Mouse (Mus musculus) intestine, embryonic 14.5 days (tissue): ENCODE data around the gene Rai14. TPM values are rescaled to one million over a fixed set of nuclear protein-coding genes. Genes with fewer than 3 reads are reported as not detected.

ENCODE experiments used
- ATAC-seq: fragments of 200-750 bp; cut with Nextera tagmentation; replicated peaks from 2 replicates; pipeline ENCODE4 v1.8.0; 2017; ENCODE audit warnings: low read depth, moderate number of reproducible peaks, moderate TSS enrichment, moderate library complexity; ENCODE audit not compliant: low FRiP score, low TSS enrichment
- DNase-seq: peaks from one replicate; pipeline ENCODE4 v3.0.0-alpha.2; 2018; ENCODE audit warnings: low spot score
- H3K27ac ChIP-seq: fragments of 300-500 bp; sonication (generic); 2 replicates; pipeline ENCODE4 v1.5.1; 2014; ENCODE audit warnings: low read depth, mild to moderate bottlenecking, control low read depth
- H3K27me3 ChIP-seq: fragments of 300-500 bp; sonication (generic); replicated peaks from 2 replicates; pipeline ENCODE4 v1.6.1; 2014; ENCODE audit warnings: low read length, control low read depth; ENCODE audit not compliant: control insufficient read depth, insufficient read depth
- H3K36me3 ChIP-seq: fragments of 300-500 bp; sonication (generic); 2 replicates; pipeline ENCODE4 v1.6.1; 2014; ENCODE audit warnings: low read length, control low read depth; ENCODE audit not compliant: control insufficient read depth, insufficient read depth
- H3K4me1 ChIP-seq: fragments of 300-500 bp; sonication (generic); replicated peaks from 2 replicates; pipeline ENCODE4 v1.6.1; 2014; ENCODE audit warnings: low read length, control low read depth, mixed read lengths; ENCODE audit not compliant: control insufficient read depth, insufficient read depth
- H3K4me2 ChIP-seq: fragments of 300-500 bp; sonication (generic); 2 replicates; pipeline ENCODE4 v1.6.1; 2014; ENCODE audit warnings: low read length
- H3K4me3 ChIP-seq: fragments of 300-500 bp; sonication (generic); 2 replicates; pipeline ENCODE4 v1.5.1; 2014; ENCODE audit warnings: low read depth, low read length, control low read depth, mixed read lengths
- H3K9ac ChIP-seq: fragments of 300-500 bp; sonication (generic); 2 replicates; pipeline ENCODE4 v1.6.1; 2014; ENCODE audit warnings: mild to moderate bottlenecking, low read length
- H3K9me3 ChIP-seq: fragments of 300-500 bp; sonication (generic); 2 replicates; pipeline ENCODE4 v1.6.1; 2016; ENCODE audit warnings: low read length, control low read depth; ENCODE audit not compliant: control insufficient read depth
- WGBS: fragments of 180-500 bp; shearing (Covaris S2); extraction: QIAGEN DNeasy Blood & Tissue Kit; methylation state at CpG from one replicate; pipeline ENCODE4 v1.1.7; 2014; 5-methylcytosine and 5-hydroxymethylcytosine counted together
- polyA plus RNA-seq: library from polyadenylated mRNA; unstranded; fragments of >200 nt; fragmentation: Nextera tagmentation; extraction: Ambion mirVana; gene quantifications from 2 replicates; pipeline ENCODE4 v1.2.1, GENCODE M21; 2014

Rai14 gene
- polyA plus RNA-seq, 1 experiment from 2014 or later, result 20.4 TPM

DNA sequence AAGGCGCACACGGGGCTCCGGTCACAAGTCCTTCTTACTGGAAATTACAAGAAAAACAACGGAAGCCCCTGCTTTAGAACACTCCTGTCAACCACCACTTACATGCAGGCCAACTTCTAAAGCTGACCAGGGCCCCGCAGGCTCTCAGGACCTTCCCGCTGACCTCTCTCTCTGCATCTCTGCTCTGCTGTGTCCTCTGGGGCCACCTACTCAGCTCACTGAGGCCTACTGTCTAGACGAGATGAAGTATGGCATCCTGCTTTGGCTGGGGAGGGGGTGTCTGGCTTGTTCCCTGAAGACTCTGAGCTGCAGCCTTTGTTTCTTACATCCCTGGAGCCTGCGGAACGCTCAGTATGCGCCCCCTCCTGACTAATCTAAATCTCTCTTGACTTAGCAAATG lies 79.3 kb downstream of the Rai14 start:
- Histone ChIP-seq H3K36me3 (no peaks in the 10 kb centered on the region), H3K9ac (no peak overlapping the region), H3K27me3 (no peaks in the 10 kb centered on the region), H3K4me2 (no peak overlapping the region), H3K27ac (peak overlapping the region; percentile 29; the same call in 1 of the 2 replicates), H3K4me1 (peaks cover 31% of the 10 kb centered on the region), H3K9me3 (no peaks in the 10 kb centered on the region), H3K4me3 (no peak overlapping the region)
- ATAC-seq (peak; percentile 51; the same call in 1 of the 2 replicates), DNase-seq (peak; percentile 64)
- 13% methylated on average over 10 of the region's 10 CpGs for WGBS

DNA sequence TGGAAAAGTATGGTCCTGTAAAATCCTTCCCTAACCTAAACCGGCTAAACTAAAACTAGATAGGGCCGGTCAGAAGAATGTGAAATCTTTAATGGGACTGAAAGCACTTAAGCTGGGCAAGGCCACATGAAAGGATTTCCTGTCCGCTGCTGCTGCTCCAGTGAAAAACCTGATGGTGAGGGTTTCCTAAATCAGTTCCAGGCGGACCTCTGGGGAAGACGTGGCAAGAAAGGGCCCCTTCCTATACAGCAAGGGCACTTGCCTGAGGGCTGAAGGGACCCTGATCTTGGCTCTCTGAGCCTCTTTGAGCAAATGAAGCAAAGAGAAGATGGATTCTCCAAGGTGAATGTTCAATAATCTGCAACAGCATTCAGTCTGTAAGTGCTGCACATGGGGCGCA lies 80.2 kb downstream of the Rai14 start:
- Histone ChIP-seq H3K4me2 (no peak overlapping the region), H3K4me1 (peaks cover 31% of the 10 kb centered on the region), H3K4me3 (no peak overlapping the region), H3K27ac (no peak overlapping the region), H3K9ac (no peak overlapping the region), H3K36me3 (no peaks in the 10 kb centered on the region), H3K27me3 (no peaks in the 10 kb centered on the region), H3K9me3 (no peaks in the 10 kb centered on the region)
- 45% methylated on average over 6 of the region's 6 CpGs for WGBS
- ATAC-seq (no peak), DNase-seq (no peak)

DNA sequence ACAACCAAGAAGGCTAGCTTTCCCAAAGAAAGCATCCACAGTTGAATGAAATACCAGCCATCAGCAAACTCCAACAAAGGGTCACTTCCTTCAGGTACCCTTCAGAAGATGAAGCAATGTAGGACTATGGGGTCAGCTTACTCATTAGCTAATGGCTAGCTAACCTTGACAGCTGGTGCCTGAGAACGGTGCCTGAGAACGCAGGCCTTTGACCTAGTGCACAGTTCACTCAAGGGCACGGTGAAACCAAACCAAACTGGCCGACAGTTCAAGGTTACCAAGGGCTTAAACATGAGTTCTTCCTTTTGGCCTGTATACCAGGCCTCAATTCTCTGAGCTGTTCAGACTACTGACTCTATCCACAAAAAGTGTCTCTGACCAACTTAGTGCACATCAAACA lies 81.0 kb downstream of the Rai14 start:
- 75% methylated on average over 4 of the region's 4 CpGs for WGBS
- no peak overlapping the region for H3K27ac ChIP-seq

DNA sequence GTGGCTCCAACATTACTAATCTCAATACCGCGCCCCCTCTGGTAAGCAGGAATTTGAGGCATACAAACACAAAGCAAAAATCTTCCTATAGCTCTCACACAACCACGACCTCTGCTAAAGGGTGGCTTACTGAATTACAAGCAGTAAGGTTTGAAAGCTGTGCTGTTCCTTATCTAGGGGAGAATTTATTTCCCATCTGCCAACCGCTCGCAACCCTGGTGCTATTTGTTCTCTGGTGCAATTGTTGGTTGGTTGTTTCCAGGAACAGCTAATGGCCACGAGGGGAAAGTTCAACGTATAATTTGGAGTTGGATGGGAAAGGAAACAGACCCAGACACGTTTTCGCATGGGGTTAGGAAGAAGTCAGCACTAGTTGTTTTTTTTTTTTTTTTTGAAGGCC lies 81.8 kb downstream of the Rai14 start:
- Histone ChIP-seq H3K27me3 (no peaks in the 10 kb centered on the region), H3K9ac (no peak overlapping the region), H3K4me3 (no peak overlapping the region), H3K4me2 (no peak overlapping the region), H3K36me3 (no peaks in the 10 kb centered on the region), H3K4me1 (peaks cover 31% of the 10 kb centered on the region), H3K9me3 (no peaks in the 10 kb centered on the region), H3K27ac (no peak overlapping the region)
- 63% methylated on average over 9 of the region's 9 CpGs for whole genome bisulfite sequencing
- DNase-seq (no peak), ATAC-seq (no peak)

More for the DNA sequence above, 81.0 kb downstream of the Rai14 start:
- Histone ChIP-seq H3K9ac (no peak overlapping the region), H3K36me3 (no peaks in the 10 kb centered on the region), H3K4me3 (no peak overlapping the region), H3K27me3 (no peaks in the 10 kb centered on the region), H3K9me3 (no peaks in the 10 kb centered on the region), H3K4me1 (peaks cover 31% of the 10 kb centered on the region), H3K4me2 (no peak overlapping the region)
- ATAC-seq (no peak), DNase-seq (no peak)

DNA sequence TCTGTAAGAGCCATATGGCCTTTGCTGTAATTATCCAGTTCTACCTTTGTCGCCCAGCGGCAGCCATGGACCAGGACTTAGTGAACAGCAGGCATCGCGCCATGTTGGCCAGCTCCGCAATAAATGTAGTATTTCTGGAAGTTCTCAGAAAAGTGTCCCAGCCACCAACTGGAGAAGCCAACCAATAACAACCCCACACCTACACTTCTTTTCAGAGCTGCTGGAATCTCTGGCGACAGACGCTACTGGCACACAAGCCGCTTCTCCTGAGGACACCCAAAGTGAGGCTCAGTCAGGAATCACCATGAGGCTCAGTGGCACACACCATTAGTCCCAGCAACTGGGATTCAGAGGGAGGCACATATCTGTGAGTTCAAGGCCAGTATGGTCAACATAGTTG lies 82.4 kb downstream of the Rai14 start:
- Histone ChIP-seq H3K4me1 (peaks cover 26% of the 10 kb centered on the region), H3K27ac (no peak overlapping the region), H3K9me3 (no peaks in the 10 kb centered on the region), H3K4me3 (no peak overlapping the region), H3K27me3 (no peaks in the 10 kb centered on the region), H3K9ac (no peak overlapping the region), H3K36me3 (no peaks in the 10 kb centered on the region), H3K4me2 (no peak overlapping the region)
- DNase-seq (no peak), ATAC-seq (no peak)
- 96% methylated on average over 8 of the region's 8 CpGs for WGBS

DNA sequence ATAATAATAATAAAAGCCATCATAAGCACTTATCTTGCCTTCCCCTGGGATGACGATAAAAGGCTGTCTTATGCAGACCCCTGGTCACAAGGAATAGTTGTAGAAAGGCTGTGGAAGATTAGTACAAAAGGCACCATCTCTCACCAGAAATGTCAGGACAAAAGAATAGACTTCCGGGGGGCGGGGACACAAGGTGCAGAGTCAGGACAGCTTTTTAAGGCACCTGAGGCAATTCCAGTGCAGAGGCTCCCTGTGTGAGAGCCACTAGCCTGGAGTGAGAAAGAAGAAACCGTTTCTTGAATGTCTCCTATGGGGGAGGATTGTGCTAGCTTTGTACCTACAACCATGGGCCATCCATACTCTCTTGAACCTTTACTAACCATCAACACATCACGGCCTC lies 82.9 kb downstream of the Rai14 start:
- no peak overlapping the region for H3K27ac ChIP-seq
- peaks cover 21% of the 10 kb centered on the region for H3K4me1 ChIP-seq
- no peaks in the 10 kb centered on the region for H3K9me3 ChIP-seq
- WGBS, result 94% methylated on average over 5 of the region's 5 CpGs
- H3K36me3 ChIP-seq, result no peaks in the 10 kb centered on the region
- H3K4me3 ChIP-seq, result no peak overlapping the region
- no peaks in the 10 kb centered on the region for H3K27me3 ChIP-seq
- H3K9ac ChIP-seq, result no peak overlapping the region
- ATAC-seq (no peak), DNase-seq (no peak)
- no peak overlapping the region for H3K4me2 ChIP-seq

DNA sequence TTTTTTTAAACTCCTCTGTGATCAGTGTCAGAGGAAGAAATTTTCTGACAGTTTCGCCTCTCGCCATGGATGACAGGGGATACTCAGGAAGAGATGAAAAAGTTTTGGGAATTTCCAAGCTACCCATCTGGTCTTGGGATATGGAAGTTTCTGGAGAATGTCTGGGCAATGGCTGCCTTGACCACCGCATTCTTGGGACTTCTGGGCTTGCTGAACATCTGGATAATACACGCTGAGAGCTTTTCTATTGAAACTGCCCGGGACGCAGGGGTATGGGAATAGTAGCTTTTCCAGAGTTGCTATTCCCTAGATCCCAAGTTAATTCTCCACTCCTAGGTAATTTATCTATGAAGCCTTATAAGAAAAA lies 85.5 kb downstream of the Rai14 start:
- H3K27me3 ChIP-seq, result no peaks in the 10 kb centered on the region
- H3K4me1 ChIP-seq, result peaks cover under 1% of the 10 kb centered on the region; the same call in 1 of the 2 replicates
- DNase-seq (no peak), ATAC-seq (no peak)
- no peak overlapping the region for H3K4me3 ChIP-seq
- H3K9me3 ChIP-seq, result no peaks in the 10 kb centered on the region
- no peak overlapping the region for H3K4me2 ChIP-seq
- 79% methylated on average over 6 of the region's 6 CpGs for WGBS
- no peak overlapping the region for H3K27ac ChIP-seq
- H3K36me3 ChIP-seq, result no peaks in the 10 kb centered on the region
- no peak overlapping the region for H3K9ac ChIP-seq

DNA sequence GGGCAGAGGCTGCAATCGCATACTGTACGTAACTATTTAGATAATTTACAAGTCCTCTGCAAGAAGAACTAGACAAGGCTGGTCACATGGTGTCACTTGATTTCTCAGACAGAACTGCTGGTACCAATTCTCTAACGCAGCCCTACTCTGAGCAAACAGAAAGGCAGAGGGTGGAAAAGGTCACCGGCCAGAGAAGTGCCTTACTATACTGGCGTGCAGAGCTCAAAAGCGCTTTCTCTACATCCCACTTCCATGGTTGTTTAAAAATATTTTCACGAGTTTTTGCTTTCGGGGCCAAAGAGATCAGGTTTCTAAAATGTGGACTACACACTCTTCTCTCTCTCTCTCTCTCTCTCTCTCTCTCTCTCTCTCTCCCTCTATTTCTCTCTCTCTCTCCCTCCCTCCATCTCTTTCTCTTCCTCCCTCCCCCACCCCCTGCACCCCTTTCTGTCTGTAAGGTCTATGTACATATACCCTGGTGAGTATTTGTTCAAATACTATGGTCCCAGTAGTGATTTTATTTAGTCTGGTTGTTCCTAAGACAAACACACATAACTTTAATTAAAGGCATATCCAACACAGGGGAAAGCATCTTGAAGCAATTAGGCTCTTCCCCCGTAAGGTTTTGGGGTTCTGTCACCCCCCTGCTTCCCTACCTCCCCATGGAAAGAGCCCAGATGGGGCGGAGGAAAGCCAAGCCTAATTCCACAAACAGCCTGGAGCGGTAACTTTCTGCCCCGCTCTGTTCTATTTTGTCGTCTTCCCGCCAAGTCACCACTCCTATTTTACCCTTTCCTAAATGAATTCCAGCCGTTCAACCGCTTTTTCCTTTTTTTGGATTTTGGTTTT lies 86.1 kb downstream of the Rai14 start:
- no peaks in the 10 kb centered on the region for H3K9me3 ChIP-seq
- H3K36me3 ChIP-seq, result no peaks in the 10 kb centered on the region
- H3K4me1 ChIP-seq, result peaks cover 3% of the 10 kb centered on the region; the same call in 1 of the 2 replicates
- DNase-seq, result no peak
- no peaks in the 10 kb centered on the region for H3K27me3 ChIP-seq
- no peak for ATAC-seq
- no peak overlapping the region for H3K9ac ChIP-seq
- no peak overlapping the region for H3K4me3 ChIP-seq
- no peak overlapping the region for H3K27ac ChIP-seq
- no peak overlapping the region for H3K4me2 ChIP-seq
- 62% methylated on average over 16 of the region's 16 CpGs for WGBS
